11 mouse cellular contexts compared by ENCODE assay signal in the genomic region with DNA sequence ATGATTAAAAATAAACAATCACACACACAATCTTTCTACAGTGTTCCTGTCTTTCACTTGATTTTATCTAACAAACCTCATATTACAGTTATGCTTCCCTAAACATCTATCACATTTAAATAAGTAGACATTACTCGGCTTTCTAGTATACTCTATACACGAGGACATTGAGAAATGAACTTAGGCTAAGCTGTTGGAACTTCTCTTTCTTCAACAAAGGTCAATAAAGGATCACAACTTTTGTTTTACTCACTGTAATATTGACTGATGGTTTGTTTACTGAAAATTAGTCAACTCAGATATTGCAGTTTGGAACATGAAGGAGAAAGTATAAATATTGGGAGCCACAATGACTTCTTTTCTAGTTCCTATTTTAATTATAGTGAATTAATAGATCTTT.
"Had no signal": no experiment of that assay in that cellular context is flagged by ENCODE, and none has a peak within 500 bp of the region (broad histone marks: within the 10 kb centered on the region; RNA-seq: fewer than 3 reads in every experiment).

No protein-coding gene starts in this region.

- H3K4me3 ChIP-seq: heart, adult 2 months; heart, embryonic 13.5 days; heart, embryonic 15.5 days; hindbrain, embryonic 13.5 days; hindbrain, embryonic 15.5 days; kidney, embryonic 15.5 days; limb, embryonic 13.5 days had no signal

- H3K36me3 ChIP-seq: heart, embryonic 13.5 days; heart, embryonic 15.5 days; hindbrain, embryonic 13.5 days; hindbrain, embryonic 15.5 days; kidney, embryonic 15.5 days; limb, embryonic 13.5 days had no signal

- H3K9ac ChIP-seq: forebrain, postnatal 0 days; heart, embryonic 13.5 days; heart, embryonic 15.5 days; hindbrain, embryonic 13.5 days; hindbrain, embryonic 15.5 days; kidney, embryonic 15.5 days; limb, embryonic 13.5 days had no signal

- H3K4me2 ChIP-seq: heart, embryonic 11.5 days; heart, embryonic 13.5 days; heart, embryonic 15.5 days; hindbrain, embryonic 13.5 days; hindbrain, embryonic 15.5 days; kidney, embryonic 15.5 days; limb, embryonic 13.5 days had no signal

- ATAC-seq: forebrain, postnatal 0 days; hindbrain, postnatal 0 days had no signal

- H3K27me3 ChIP-seq: heart, embryonic 13.5 days; heart, embryonic 15.5 days; hindbrain, embryonic 13.5 days; hindbrain, embryonic 15.5 days; kidney, embryonic 15.5 days; limb, embryonic 13.5 days had no signal

- H3K9me3 ChIP-seq: heart, embryonic 13.5 days; heart, embryonic 15.5 days; hindbrain, embryonic 13.5 days; hindbrain, embryonic 15.5 days; kidney, embryonic 15.5 days; limb, embryonic 13.5 days had no signal

- H3K4me1 ChIP-seq: heart, embryonic 15.5 days; hindbrain, embryonic 13.5 days; hindbrain, embryonic 15.5 days; kidney, embryonic 15.5 days; limb, embryonic 13.5 days had no signal

- H3K27ac ChIP-seq: heart, adult 2 months; heart, embryonic 15.5 days; hindbrain, embryonic 13.5 days; hindbrain, embryonic 15.5 days; hindbrain, postnatal 0 days; kidney, embryonic 15.5 days; kidney, postnatal 0 days; limb, embryonic 13.5 days had no signal
